Mouse (Mus musculus) erythroblast, adult 5-6 weeks (primary cell): ENCODE data around the gene Tiam1. TPM values are rescaled to one million over a fixed set of nuclear protein-coding genes. Genes with fewer than 3 reads are reported as not detected.

Source experiments
- ATAC-seq: replicated peaks from 2 replicates; pipeline ENCODE4 v1.8.0; 2016; ENCODE audit warnings: moderate number of reproducible peaks, mild to moderate bottlenecking, moderate TSS enrichment, inconsistent platforms; ENCODE audit not compliant: poor library complexity, low FRiP score, severe bottlenecking
- total RNA-seq, 2 experiments: library from RNA; stranded (forward) in 1 of 2; stranded (reverse) in 1 of 2; fragments of 150-400 nt in 1 of 2; fragments of 200-764, 138-1000 nt in 1 of 2; gene quantifications; 2 replicates each; pipeline versions ENCODE4 v1.2.3 to v1.2.4; 2015 to 2017; ENCODE audit warnings: low replicate concordance in 2 of 2

Tiam1 gene
- total RNA-seq, 2 experiments from 2014 or later, result 15.7 to 29.0 TPM

DNA sequence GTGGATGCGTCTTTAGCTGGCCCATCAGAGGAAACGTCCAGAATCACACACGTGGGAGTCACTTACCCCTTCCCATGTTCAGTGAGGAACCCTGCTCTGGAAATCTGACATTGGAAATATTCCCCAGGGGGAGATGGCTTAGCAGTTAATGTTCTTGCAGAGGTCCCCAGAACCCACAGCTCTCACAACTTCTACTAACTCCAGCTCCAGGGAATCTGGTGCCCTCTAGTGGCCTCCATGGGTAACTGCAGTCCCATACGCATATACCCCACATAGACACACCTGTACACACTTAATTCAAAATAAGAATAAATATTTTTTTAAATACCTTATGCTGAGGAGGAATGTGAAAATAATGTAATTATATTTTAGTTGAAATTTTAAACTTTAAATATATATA lies 23.6 kb downstream of the Tiam1 start:
- ATAC-seq, result no peak

DNA sequence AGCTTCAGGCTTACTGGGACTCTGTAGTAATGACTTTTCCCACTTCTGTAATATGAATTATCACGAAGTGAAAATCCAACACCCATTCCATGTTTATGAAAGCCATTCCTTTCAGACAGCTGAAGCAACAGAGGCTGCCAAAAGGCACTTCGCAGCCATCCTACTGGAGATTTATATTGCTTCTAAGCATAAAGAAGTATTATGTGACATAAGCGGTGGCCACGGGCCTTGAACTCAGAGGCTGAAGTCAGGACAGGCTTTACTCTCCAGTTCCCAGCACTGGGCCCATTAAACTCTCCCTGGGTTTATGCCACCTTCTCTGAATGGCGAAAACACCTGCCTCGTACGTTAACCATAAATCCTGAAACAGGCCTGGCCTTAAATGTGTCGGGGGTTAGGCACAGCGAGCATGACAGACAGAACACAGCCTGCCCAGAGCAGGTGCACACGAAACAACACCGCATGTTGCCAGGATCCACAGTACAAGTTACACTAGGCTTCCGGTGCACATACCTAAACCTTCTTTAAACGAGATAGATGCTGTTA lies 26.9 kb downstream of the Tiam1 start:
- no peak for ATAC-seq

DNA sequence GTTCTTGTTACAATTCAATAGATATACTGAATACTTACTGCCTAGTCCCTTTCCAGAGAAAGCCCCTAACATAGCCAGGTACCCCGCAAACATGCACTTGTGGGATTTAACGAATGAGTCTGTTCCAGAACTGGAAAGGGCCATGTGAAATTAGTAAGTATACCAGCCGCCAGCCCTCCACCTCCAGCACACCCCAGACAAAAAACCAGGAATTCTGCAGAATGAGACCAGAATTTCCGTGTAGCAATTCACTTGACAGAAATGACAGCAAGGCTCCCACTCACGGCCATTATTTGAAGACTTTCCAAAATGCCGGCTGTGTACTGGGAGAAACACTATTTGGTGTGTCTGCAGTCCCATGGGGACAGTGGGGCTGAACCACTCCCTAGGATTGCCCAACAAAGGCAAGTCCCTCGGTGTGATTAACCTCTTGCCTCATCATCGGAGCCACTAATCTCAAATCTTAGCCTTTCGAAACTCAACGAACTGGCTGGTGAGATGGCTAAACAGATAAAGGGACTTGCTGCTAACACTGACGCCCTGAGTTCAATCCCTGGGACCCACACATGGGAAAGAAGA lies 30.9 kb downstream of the Tiam1 start:
- no peak for ATAC-seq

DNA sequence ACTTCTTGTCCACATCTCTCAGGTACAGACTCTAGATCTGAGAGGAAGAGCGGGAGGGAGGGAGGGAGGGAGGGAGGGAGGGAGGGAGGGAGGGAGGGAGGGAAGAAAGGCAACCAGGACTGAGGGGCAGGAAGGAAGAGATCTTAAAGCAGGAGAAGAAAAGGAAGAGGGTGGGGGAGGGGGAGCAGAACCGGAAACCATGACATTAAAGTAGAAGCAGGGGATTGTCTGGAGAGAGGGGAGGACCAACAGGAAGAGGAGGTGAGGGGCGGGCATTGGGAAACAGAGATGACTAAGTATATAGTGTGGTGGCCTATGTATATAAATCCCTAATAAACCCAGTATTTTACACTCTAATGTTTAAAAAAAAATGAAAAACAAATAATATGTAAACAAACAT lies 34.1 kb downstream of the Tiam1 start:
- ATAC-seq, result no peak

DNA sequence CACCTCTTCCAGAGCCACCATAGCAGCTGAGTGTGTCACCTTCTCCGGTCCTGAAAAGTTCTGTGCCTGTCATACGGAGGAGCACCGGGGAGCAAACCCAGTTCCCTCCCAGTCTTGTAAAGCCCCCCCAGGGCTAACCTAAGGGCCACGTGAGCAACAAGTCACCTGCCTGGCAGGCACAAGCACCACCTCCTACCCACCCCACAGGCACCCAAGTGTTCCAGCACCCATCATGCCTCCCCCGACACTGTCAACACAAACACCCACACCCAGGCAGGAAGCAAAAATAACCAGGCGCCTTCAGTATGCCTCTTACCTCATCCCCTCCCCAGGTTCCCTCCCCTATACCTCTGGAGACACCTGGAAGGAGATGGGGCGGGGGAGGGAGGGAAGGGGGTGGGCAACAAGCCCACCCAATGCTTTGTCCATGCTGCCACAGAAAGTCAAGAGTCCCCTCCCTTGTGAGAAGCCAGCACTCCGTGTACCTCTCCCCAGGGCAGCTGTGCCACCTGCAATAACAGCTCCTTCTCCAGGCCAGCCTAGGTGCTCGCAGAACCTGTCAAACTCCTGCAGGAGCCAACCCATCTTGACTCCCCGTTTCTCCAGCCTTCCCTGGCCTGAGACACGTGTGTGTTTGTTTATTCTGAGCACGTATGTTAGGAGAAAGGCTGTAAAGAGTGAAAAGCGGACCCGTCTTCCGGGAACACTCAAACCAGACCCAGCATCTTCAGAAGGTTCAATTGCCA lies 38.7 kb downstream of the Tiam1 start:
- ATAC-seq, result no peak

DNA sequence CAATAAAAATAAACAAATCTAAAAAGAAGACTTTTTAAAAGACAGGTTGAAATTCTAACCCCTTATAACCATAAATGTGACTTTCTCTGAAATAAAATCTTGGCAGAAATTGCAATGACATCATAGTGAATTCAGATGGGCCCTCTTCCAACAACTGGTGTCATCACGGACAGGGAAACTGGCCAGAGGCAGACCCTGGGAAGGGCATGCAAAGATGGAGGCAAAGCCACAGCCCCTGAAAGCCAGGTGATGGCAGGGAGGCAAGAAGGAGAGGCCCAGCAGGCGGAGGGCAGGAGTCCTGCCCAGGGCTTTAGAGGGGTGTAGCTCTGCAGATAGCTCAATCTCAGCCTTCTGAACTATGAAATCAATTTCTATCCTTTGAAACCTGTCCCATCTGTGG lies 39.8 kb downstream of the Tiam1 start:
- ATAC-seq, result no peak

DNA sequence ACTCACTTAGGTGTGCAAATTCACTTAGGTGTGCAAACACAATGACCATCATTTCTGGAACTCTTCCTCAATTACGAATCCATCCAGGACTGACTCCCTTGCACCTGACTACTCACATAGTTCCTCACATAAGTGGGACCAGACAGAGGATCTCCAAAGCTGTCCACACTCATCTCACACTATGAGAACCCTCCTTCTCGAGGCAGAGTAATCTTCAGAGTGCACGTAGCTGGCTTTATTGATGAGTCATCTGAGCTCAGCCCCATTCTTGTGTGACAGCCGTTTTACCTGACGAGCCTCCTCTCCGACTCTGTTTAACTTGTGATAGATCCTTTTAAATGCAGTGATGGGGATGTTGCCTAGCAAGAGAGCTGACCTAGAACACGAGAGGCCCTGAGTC lies 41.0 kb downstream of the Tiam1 start:
- ATAC-seq, result no peak

DNA sequence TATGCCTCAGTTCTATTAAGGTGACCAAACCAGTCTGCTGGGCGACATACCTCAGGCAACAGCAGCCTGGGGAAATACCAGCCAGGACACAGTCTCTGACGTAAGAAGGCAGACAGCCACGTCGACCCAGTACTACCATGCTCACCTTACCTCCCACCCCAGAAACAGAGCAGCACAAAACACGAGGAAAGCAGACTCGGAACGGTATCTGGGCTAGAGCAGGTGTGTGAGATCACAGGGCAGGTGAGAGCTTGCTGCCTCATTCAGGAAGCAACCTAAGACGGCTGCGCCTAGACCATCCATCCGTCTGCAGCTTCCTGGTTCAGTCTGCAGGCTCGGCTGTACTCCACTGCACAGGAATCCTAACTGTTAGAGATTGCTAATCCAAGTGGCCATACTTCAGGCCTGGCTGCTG lies 45.4 kb downstream of the Tiam1 start:
- ATAC-seq, result no peak

DNA sequence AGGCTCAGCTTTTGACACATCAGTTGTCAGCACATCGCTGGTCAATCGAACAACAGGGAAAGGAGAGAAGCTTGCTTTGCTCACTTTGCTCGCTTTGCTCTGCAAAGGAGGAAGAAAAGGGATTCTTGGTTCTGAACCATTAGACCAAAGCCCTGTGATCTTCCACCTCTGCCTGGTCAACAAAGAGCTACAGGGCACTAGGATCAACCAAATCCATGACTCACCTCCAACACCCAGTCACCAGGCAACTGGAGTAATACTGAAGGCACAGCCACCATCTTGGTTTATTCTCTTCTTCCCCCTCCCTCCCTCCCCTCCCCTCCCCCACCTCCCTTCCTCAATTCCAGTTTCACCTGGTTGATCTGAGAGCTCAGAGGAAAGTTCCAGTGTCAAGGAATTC lies 45.8 kb downstream of the Tiam1 start:
- no peak for ATAC-seq

DNA sequence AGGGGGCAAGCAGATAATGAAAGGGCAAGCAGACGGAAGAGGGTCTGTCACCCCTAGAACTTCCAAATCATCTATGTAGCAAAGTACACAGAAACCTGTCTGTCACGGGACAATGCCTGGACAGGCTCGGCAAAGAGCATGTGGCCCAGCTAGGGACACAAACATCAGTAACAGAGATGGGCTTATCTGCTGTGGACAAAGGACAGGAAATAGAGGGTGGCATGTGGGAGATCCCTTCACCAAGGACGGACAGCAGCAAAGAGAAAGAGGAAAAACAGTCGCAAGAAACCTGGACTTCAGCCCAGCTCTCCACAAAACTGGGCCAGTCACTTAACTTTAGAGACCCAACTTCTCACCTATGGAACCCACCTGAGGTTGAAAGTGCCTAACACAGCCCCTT lies 47.6 kb downstream of the Tiam1 start:
- no peak for ATAC-seq

DNA sequence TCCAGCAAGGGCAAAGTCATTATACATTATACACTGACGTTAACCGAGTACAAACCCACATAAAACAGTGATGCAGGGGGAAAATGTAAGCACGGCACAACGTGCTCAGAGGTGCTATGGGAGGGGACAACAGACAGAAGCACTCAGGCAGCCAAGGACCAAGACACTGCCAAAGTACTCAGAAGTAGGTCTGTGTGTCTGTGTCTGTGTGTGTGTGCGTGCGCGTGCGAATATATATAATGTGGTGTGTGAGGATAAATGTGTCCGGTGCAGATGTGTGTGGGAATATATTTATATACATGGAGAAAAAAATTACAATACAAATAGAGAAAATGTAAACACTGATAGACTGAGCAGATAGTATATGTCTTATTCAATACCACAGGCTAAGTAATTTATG lies 50.6 kb downstream of the Tiam1 start:
- no peak for ATAC-seq

DNA sequence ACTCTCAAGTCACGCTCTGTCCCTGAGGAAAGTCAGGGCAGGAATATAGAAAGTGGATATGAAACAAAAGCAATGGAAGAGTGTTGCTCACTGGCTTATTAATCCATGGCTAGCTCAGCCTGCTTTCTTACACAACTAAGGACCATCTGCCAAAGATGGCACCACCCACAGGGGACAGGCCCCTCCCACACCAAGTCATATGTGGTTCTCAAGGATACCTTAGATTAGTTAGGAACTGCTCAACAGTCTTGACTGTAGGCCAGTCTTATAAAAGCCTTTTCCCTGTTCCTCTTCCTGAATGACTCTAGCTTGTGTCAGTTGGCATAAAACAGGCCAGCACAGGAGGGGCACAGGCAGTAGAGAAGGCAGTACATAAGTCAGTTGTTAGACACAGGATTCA lies 51.7 kb downstream of the Tiam1 start:
- no peak for ATAC-seq

DNA sequence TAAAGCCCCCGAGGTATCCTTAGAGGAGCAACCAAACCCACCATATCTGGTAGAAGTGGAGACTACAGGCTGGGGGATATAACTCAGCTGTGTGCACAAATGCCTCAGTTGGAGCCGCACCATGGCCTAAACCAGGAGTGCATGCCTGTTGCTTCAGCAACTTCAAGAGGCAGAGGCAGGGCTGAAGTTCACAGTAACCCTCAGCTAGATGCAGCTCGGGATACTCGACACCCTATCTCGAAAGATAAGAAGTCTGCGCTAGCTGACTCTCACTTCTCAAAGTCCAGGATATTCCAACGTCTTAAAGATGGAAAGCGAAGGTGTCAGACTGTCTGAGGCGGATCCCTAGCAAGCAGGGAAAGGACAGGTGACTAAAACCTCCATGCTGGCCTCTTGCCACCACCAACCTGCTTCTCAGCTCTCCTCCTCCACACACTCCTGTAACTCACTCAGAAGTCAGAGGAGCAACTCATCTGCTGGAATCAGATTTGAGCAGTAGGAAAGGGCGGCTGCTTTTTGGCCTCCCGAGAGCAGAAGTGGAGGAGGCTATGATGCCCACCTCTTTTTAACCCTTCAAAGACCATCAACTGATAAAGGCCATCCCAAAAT lies 52.4 kb downstream of the Tiam1 start:
- no peak for ATAC-seq

DNA sequence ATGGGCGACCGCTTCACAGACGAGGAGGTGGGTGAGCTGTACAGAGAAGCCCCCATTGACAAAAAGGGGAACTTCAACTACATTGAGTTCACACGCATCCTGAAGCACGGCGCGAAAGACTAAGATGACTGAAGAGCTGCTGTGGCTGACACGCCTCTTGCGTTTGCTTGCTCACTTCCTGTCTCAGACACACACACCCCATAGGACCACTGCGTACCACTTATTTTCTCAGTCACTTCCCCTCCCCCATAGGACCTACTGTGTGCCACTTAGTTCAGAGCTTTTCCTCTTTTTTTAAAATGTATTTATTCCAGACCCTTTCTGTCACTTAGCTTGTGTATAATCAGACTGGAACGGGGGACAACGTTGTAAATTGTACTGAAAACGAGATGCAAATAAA lies 53.2 kb downstream of the Tiam1 start:
- ATAC-seq, result no peak

DNA sequence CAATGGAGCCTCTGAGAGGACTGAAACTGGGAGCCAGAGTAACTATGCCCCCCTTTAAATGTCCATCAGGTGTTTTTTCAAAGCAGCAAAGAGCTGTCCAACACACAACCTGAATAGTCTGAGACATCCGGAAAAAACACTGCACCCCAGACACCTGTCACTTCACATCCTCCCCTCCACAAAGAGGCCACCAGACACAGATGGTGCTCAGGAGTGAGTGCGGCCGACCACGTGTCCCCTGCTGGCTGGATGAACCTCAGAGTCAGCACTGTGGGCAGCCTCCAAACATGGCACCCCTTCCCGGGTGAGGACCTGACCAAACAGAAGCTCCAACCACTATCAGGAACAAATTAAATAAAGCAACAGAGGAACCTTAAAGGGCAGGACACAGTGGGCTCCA lies 56.3 kb downstream of the Tiam1 start:
- ATAC-seq, result no peak

DNA sequence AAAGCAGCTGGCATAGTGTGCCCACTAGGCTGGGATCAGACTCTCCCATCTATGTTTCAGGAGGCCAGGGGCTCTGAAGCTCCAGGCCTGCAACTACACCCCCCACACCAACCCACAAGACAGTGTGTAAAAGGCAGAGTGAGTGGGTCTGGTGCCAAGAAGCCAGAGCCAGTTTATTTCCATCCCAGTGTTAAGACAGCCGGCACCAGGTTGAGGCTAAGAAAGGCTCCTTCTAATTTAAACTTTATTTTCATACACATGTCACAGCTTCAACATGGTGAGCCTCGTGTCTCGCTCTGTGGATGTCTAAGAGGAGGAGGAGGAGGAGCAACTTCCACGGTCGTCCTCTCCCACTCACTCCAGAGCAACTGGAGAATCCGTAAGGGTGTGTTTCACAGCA lies 57.5 kb downstream of the Tiam1 start:
- ATAC-seq, result no peak

DNA sequence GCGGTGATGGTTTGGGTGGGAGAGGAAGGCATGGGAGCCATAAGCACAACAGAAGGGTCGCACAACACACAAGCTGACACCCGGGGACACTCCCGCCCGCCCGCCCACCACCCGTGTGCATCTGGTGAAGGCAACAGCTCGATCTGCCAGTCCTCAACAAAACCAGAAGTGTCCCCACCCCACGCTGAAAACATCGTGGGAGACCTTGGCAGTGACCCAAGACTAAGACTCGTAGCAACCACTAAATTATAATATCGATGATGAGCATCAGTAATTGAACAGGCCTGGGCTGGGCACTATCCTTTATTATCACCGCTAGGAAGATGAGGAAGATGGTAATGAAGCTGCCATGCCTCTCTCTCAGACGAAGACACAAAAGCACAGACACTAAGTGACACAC lies 58.0 kb downstream of the Tiam1 start:
- no peak for ATAC-seq

DNA sequence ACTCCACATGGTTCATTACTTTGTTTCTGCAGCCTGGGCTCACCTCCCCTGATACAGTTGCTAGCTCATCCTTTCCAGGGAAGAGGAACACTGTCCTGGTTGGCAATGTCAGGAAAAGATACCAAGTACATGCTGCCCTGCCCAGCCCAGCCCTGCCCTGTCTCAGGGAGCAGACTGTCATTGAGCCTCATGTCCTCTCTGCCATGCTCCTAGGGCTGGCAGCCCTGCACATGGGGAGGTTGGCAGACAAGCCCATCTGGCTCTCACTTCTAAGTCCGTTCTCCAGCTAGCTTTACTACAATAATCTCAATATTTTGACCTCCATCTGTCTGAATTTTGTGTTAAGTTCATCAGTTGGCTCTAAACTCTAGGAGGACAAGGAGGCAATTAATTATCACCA lies 62.4 kb downstream of the Tiam1 start:
- no peak for ATAC-seq

DNA sequence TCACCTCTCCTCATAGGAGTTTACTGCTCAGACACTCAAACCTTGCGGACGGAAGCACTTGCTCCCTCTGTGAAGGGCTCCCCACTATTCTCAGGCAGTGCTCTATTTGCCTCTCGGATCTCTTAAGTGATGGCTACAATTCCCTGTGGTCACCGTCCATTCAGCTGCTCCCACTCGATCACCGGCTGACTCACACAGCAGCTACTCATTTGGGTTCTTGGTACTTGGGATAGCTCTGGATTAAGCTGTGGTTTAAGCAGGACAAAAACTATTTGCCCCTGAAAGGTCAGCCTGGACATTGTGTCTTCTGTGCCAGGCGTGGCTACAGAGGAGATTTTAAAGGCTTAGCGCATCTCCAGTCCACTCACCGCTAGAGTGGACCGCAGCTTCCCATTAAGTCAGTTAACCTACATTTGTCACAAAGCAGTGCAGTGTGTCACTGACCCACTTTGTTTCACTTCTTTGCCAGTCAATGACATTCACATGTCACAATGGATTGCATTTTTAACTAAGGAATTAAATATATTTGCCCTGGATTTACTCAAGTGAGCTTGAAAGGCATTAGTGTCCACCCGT lies 64.7 kb downstream of the Tiam1 start:
- no peak for ATAC-seq

DNA sequence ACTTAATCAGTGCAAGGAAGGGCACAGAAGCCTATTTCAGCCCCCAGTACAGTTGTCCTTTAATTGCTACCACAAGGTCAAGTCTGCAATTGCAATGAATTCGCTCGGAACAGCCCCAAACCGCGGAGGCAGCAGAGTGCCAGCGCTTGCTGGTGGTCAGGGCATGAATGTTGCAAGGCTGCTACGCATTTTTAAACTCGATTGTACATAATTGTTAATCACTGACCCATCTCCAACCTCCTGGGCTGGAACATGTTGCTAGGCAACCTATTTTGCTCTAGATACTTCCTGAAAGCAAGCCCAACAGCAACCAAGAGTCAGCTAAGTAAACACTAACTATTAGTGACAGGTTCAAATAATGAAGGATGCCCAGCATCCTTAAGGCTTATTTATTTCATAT lies 70.1 kb downstream of the Tiam1 start:
- ATAC-seq, result no peak

DNA sequence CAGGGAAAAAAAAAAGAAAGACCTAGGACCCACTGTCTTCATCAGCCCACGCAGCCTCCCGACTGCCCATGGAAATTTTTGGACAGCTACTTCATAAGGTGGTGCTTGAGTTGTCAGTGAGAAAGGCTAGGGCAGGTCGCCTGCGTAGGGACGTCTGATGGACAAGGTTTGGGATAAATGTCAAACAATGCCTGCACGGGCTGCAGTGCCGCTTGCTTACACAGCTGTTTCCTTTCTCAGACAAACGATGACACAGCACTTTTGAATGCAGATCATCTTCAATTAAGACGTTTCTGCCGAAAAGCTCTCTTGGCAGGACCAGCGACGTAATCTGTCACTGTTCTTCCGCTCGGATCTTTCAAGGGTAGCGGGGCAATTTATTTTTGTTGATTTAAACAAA lies 70.9 kb downstream of the Tiam1 start:
- ATAC-seq, result no peak
